Mouse (Mus musculus) neural tube, embryonic 11.5 days (tissue): Measurements from ENCODE around the gene Mtus2. TPM values are rescaled to one million over a fixed set of nuclear protein-coding genes. Genes with fewer than 3 reads are reported as not detected.

Experiments used
- ATAC-seq: fragments of 200-750 bp; cut with Nextera tagmentation; 2 replicates; pipeline ENCODE4 v1.8.0; 2017; ENCODE audit warnings: moderate number of reproducible peaks, mild to moderate bottlenecking, moderate TSS enrichment, moderate library complexity; ENCODE audit not compliant: insufficient read depth, low FRiP score, low TSS enrichment
- DNase-seq: peaks from one replicate; pipeline ENCODE4 v3.0.0-alpha.2; 2015; ENCODE audit warnings: low spot score
- H3K27ac ChIP-seq: fragments of 300-500 bp; sonication (generic); 2 replicates; pipeline ENCODE4 v1.5.1; 2014; ENCODE audit warnings: low read depth, mild to moderate bottlenecking, low read length
- H3K27me3 ChIP-seq: fragments of 300-500 bp; sonication (generic); 2 replicates; pipeline ENCODE4 v1.6.1; 2014; ENCODE audit warnings: mild to moderate bottlenecking, low read length, mixed read lengths; ENCODE audit not compliant: control insufficient read depth, insufficient read depth
- H3K36me3 ChIP-seq: fragments of 300-500 bp; sonication (generic); 2 replicates; pipeline ENCODE4 v1.6.1; 2014; ENCODE audit warnings: mild to moderate bottlenecking, low read length, moderate library complexity, mixed read lengths; ENCODE audit not compliant: control insufficient read depth, insufficient read depth
- H3K4me1 ChIP-seq: fragments of 300-500 bp; sonication (generic); 2 replicates; pipeline ENCODE4 v1.6.1; 2014; ENCODE audit warnings: low read length, mixed read lengths; ENCODE audit not compliant: control insufficient read depth, insufficient read depth
- H3K4me2 ChIP-seq: fragments of 300-500 bp; sonication (generic); 2 replicates; pipeline ENCODE4 v1.6.1; 2014; ENCODE audit warnings: low read depth, mild to moderate bottlenecking, moderate library complexity
- H3K4me3 ChIP-seq: fragments of 300-500 bp; sonication (generic); 2 replicates; pipeline ENCODE4 v1.5.1; 2014; ENCODE audit warnings: low read depth, low read length
- H3K9ac ChIP-seq: fragments of 300-500 bp; sonication (generic); 2 replicates; pipeline ENCODE4 v1.6.1; 2014; ENCODE audit warnings: mild to moderate bottlenecking, low read length
- H3K9me3 ChIP-seq: fragments of 300-500 bp; sonication (generic); 2 replicates; pipeline ENCODE4 v1.6.1; 2016; ENCODE audit warnings: low read length; ENCODE audit not compliant: control insufficient read depth
- WGBS: fragments of 180-500 bp; shearing (Covaris S2); extraction: QIAGEN DNeasy Blood & Tissue Kit; methylation state at CpG from one replicate; pipeline ENCODE4 v1.1.7; 2014; 5-methylcytosine and 5-hydroxymethylcytosine counted together
- polyA plus RNA-seq: library from polyadenylated mRNA; unstranded; fragments of >200 nt; fragmentation: Nextera tagmentation; extraction: Ambion mirVana; gene quantifications from 2 replicates; pipeline ENCODE4 v1.2.1, GENCODE M21; 2014

Gene Mtus2
- polyA plus RNA-seq = 25.2 and 27.5 TPM in 2 replicates

DNA sequence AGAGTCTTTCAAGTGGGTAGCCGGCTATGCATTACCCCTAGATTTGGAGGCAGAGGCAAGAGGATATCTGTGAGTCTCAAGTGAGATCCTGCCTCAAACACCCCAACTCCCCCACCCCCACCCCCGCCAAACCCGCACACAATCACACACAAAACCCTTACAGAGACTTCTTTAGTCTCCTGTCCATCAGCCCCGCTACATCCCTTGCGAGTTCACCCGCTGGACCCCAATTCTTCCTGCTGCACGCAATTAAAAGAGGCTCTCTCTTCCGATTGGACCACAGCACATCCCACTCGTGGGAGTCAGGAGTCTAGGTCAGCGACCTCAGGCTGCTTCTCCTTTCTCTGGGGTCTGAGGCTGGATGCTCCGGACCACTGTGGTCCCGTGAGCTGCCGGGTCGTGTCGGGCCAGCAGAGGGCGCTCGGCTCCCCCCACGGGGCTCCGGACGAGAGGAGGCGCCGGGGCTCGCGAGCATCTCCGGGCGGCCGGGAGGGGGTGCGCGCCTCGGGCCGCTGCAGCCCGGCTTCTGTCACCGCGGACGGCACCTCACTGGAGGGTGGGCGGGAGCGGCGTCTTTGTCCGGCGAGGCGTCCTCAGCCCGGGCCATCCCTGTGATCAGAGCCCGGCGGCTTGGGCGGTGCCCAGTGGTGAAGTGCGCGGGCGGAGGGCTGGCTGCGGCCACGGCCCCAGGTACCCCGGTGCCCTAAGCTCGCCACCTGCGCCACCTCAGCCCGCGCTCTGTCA, at the start of gene Mtus2:
TSS of gene Mtus2 (plus strand) at position 500 of the 744 bp plus-strand sequence.
- WGBS = under 1% methylated on average over 48 of the region's 55 CpGs
- H3K4me2 ChIP-seq = peak within 1 kb of the TSS; percentile 96
- H3K9me3 ChIP-seq = no peaks in the 10 kb centered on the region
- H3K9ac ChIP-seq = peak within 1 kb of the TSS; percentile 76
- DNase-seq = peak; percentile 92
- ATAC-seq = peak; percentile 96
- H3K36me3 ChIP-seq = no peaks in the 10 kb centered on the region
- peaks cover 17% of the 10 kb centered on the region for H3K27me3 ChIP-seq
- peak within 1 kb of the TSS; percentile 49; the same call in 1 of the 2 replicates for H3K27ac ChIP-seq
- H3K4me3 ChIP-seq = peak within 1 kb of the TSS; percentile 66
- H3K4me1 ChIP-seq = no peaks in the 10 kb centered on the region

DNA sequence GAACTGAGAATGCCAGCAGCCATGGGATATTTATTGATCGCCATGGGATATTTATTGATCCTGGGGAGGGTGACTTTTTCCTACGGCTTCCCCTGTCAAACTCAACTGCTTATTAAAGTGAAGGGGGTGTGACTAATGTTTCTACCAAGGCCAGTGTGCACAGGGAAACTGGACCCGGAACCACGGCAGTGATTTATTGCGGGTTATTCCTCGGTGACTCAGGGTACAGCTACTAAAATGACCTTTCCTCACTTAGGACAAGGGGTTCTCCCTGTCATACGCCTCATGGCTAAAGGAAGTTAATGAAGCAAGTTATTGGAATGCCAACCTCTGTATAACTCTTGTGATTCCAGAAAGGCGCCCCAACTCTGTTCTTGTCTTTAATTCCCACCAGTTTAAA, 49.3 kb upstream of the Mtus2 start:
- WGBS = 84% methylated on average over 8 of the region's 8 CpGs
- Histone ChIP-seq H3K36me3 (no peaks in the 10 kb centered on the region), H3K27ac (no peak overlapping the region), H3K9me3 (no peaks in the 10 kb centered on the region), H3K4me1 (no peaks in the 10 kb centered on the region), H3K27me3 (no peaks in the 10 kb centered on the region), H3K9ac (no peak overlapping the region), H3K4me3 (no peak overlapping the region), H3K4me2 (no peak overlapping the region)
- ATAC-seq (no peak), DNase-seq (no peak)

DNA sequence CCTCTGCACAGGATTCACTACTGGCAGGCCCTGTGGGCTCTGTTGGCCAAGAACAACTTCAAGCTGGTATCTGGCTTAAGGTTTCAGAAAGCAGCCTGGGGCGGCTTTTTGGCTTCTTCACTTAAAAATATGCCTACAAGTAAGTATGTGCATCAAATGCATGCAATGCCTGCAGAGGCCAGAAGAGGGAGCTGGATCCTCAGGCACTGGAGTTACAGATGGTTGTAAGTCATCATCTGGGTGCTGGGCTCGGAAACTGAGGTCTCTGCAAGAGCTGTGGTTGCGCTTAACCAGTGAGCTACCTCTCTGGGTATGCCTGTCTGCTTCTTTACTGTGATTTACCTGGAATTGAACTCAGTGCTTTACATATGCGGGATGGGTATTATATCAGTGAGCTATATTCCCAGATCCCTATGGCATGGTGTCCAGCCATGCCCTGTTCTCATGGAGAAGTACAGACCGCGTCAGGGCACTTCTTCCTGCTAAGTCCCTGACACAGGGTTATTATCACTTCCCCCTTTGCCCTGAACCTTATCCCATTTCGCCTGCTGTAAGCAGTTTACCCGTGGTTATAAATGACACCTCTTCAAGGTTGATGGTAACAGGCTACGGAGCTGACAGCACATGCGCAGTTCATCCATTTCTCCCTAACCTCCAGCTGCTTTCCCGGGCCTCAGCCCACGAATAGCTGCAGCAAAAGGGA, 46.2 kb upstream of the Mtus2 start:
- Histone ChIP-seq H3K27ac (no peak overlapping the region), H3K4me2 (no peak overlapping the region), H3K27me3 (no peaks in the 10 kb centered on the region), H3K9me3 (no peaks in the 10 kb centered on the region), H3K36me3 (no peaks in the 10 kb centered on the region), H3K9ac (no peak overlapping the region), H3K4me3 (no peak overlapping the region), H3K4me1 (no peaks in the 10 kb centered on the region)
- WGBS = 87% methylated on average over 12 of the region's 12 CpGs
- ATAC-seq = no peak
- DNase-seq = no peak

DNA sequence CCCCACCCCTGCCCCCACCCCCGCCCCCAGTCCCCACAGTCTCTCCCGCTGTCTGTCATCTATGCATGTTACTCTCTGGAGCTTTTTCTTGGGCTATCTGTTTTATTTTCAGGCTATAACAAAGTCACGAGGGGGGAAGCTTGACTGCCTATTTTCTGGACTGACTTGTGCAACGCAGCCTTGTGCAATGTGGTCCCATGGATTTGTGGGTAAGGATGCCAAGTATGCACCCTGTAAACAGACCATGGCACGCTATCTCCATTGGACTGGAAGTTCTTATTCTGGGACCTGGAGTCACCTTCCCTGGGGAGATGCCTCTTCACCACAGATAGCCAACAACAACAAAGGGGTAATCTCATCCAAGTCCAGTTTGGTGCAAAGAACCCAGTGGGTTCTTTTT, 45.4 kb upstream of the Mtus2 start:
- no peaks in the 10 kb centered on the region for H3K4me1 ChIP-seq
- no peaks in the 10 kb centered on the region for H3K9me3 ChIP-seq
- 77% methylated on average over 5 of the region's 5 CpGs for WGBS
- ATAC-seq (no peak), DNase-seq (no peak)
- no peak overlapping the region for H3K4me3 ChIP-seq
- no peaks in the 10 kb centered on the region for H3K36me3 ChIP-seq
- no peaks in the 10 kb centered on the region for H3K27me3 ChIP-seq
- no peak overlapping the region for H3K9ac ChIP-seq
- H3K4me2 ChIP-seq = no peak overlapping the region
- no peak overlapping the region for H3K27ac ChIP-seq

DNA sequence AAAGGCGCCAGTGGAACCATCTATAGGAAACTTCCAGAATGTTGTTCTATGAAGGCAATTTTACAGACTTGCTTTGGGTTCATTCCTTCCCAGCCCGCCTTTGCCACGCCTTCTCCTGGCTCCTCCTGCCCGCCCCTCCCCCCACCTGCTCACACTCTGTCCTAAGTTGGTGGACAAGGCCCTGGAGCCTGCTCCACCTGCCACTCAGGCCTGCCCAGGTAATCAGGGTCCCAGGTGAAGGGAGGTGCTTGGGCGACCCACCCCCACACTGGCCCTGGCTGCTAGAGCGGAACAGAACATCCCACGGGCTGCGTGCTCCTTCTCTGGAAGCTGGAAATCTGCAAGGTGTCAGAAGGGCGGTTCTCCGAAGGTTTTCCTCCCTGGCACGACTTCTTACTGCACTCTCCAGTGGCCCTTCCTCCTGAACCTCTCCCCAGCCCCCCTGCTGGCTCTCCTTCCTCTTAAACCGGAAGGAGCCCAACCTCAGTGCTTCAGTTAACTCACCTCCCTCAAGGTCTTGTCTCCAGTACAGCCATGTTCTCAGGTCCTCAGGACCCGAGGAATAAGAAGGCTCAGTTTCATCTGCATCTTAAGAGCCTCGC, 43.8 kb upstream of the Mtus2 start:
- Histone ChIP-seq H3K27ac (no peak overlapping the region), H3K4me3 (no peak overlapping the region)
- ATAC-seq = no peak

DNA sequence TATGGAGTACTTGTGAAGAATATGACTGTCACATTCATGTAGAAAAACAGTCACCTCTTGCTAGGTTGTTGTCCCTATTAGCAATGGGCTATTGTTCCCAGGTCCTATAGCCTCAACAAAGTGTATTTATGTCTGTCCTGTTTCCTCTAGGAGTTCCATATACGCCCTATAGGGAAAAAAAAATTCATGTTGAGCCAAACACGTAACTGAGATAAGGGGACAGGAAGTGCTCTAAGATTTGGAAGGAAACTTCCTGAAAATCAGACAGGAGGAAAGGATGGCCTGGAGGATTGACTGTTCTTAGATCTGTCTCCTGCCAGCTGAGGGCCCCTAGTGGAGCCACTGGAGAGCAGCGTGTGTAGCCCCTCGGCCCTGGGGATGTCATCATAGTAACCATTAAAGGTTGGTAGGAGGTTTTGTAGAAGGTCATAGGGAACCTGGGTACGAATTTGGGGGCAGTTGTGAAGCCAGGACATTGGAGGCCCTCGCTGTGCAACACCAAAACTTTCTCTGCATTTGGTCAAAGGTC, 42.0 kb upstream of the Mtus2 start:
- H3K4me2 ChIP-seq = no peak overlapping the region
- H3K36me3 ChIP-seq = no peaks in the 10 kb centered on the region
- no peak overlapping the region for H3K27ac ChIP-seq
- no peaks in the 10 kb centered on the region for H3K4me1 ChIP-seq
- no peaks in the 10 kb centered on the region for H3K27me3 ChIP-seq
- H3K9ac ChIP-seq = no peak overlapping the region
- DNase-seq (no peak), ATAC-seq (no peak)
- no peaks in the 10 kb centered on the region for H3K9me3 ChIP-seq
- H3K4me3 ChIP-seq = no peak overlapping the region
- 55% methylated on average over 6 of the region's 6 CpGs for WGBS

More for the DNA sequence above, 43.8 kb upstream of the Mtus2 start:
- DNase-seq = no peak
- Histone ChIP-seq H3K9me3 (no peaks in the 10 kb centered on the region), H3K36me3 (no peaks in the 10 kb centered on the region), H3K4me1 (no peaks in the 10 kb centered on the region), H3K9ac (no peak overlapping the region), H3K4me2 (no peak overlapping the region), H3K27me3 (no peaks in the 10 kb centered on the region)
- WGBS = 42% methylated on average over 14 of the region's 14 CpGs

DNA sequence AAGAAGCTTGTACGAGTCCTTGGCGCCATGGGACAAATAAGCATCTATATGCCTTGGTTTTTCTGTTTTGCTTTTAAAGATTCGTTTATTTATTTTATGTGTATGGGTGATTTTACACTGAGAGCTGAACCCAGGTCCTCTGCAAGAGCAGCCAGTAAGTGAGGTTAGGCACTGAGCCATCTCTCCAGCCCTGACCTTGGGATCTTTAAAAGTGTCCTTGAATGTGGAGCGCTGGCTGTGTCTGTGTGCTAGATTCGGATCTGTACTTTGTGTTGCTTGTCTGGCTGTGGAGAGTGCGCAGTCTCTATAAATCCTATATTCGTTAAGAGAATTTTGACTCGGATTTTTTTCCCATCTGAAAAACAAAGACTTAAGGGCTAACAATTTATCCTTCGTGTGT, 40.9 kb upstream of the Mtus2 start:
- Histone ChIP-seq H3K4me2 (no peak overlapping the region), H3K27ac (no peak overlapping the region), H3K4me1 (no peaks in the 10 kb centered on the region), H3K4me3 (no peak overlapping the region), H3K9ac (no peak overlapping the region), H3K27me3 (no peaks in the 10 kb centered on the region), H3K9me3 (no peaks in the 10 kb centered on the region), H3K36me3 (no peaks in the 10 kb centered on the region)
- WGBS = 88% methylated on average over 9 of the region's 9 CpGs
- no peak for ATAC-seq
- no peak for DNase-seq

DNA sequence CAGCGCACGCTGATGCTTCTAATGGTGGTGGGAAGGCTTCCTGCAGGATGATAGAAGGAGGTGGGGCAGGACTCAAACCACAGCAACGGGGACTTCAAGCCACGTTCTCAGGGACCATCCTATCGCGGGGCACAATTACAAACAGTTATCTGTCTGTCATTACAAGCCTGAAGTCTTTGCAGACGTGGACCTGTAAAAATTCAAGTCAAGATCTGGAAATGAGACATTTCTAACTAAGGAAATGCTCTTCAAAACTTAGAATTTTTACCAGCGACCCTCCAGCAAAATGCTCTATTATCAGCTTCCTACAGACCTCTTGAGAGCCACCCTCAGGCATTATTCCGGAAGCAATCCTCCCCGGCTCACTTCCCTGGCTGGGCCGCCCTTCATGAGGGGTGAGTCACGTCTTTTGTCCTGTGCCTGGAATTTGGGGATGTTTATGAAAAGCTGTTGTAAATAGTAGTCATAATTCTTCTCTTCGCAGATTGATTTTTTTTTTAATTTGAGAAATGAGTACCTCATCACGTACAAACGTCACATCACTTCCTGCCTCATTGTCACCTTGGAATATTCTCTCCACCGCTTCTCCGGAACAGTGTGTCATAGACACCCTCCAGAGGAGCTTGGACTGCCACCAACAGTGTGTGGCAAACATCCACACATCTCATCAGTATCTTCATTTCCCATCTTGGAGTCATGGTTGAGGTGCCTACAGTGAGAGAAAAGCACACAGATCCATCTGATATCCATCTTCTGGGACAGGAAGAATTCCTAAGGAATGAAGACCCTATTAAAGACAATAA, 38.9 kb upstream of the Mtus2 start:
- Histone ChIP-seq H3K4me1 (no peaks in the 10 kb centered on the region), H3K4me2 (no peak overlapping the region), H3K9ac (no peak overlapping the region), H3K4me3 (no peak overlapping the region), H3K36me3 (no peaks in the 10 kb centered on the region), H3K27me3 (no peaks in the 10 kb centered on the region), H3K9me3 (no peaks in the 10 kb centered on the region), H3K27ac (no peak overlapping the region)
- DNase-seq = no peak
- ATAC-seq = no peak
- WGBS = 80% methylated on average over 17 of the region's 17 CpGs
